Mouse (Mus musculus): ENCODE measurements around the gene Mamld1.
"Not testable (repeated sequence)": the region's sequence is repeated elsewhere in the genome, so short reads cannot be mapped to it uniquely, and the experiment has no call there.

The Mamld1 gene

GRCm38 (mm10) chrX:71049864-71050576 lies at the start of gene Mamld1:
Gene Mamld1, plus strand, starts transcription at chrX:71050256.
- DNase-seq (ENCODE audit: low read depth, low spot score): peak; percentile 39

DNA sequence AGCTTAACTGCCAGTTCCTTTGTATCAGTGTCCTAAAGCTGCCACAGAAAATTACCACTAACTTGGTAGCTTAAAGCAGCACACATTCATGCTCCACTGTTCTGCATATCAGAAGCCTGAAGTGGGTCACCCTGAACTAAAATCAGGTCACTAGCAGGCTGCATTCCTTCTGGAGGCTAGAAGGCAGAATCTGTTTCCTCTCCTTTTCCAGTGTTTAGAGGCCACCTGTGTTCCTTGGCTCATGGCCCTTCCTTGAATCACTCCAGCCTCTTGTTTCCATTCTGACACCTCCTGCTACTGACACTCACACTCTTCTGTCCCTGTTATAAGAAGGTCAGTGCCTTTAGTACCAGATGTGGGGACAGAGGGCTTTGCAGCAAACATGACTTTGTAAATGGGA lies 25.3 kb upstream of the Mamld1 start:
- DNase-seq (ENCODE audit: low read depth, low spot score): no peak

DNA sequence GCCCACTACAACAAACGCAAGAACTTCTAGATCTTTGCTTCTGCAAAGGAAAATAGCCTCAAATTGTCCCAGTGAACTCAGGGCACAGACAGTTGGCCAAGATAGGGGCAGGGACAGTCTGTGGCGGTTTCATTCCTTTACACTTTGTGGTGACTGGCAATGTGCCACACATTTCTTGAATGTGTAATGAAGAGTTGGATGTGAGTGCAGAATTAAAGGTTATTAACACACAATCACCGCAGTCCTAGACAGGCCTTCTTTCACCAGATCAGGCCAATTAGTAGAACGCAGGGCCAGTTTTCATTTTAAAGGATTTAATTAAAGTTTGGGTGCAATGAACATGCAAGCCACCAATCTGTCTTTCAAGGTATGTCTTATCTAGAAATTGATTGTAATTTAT lies 22.0 kb upstream of the Mamld1 start:
- DNase-seq (ENCODE audit: low read depth, low spot score): no peak

- not testable (repeated sequence) for DNase-seq (ENCODE audit: low read depth, low spot score)
Measured at GRCm38 (mm10) chrX:71028976-71029375, 21.1 kb upstream of the Mamld1 start.

- peak; percentile 15 for DNase-seq (ENCODE audit: low read depth, low spot score)
Measured at GRCm38 (mm10) chrX:71050677-71051311, 738 bp downstream of the Mamld1 start.

- peak; percentile 12 for DNase-seq (ENCODE audit: low read depth, low spot score)
Measured at GRCm38 (mm10) chrX:71051361-71052114, 1.5 kb downstream of the Mamld1 start.

DNA sequence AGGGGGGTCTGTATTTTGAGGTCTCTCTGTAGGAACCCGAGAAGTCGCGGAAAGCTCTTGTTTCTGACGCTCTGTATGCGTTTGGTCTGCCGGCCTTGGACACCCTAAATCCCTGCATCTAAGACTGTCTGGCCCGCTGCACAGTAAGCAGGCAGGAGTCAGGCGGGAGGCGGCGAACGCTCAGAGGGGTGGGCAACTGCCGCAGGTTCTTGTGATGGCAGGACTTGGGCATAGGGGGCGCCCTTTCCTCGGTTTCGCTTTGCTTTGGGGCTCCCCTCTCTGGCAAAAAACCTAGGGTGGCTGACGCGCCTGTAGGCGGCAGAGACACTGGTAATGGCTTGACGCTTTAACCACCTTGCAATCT lies 2.0 kb downstream of the Mamld1 start:
- DNase-seq (ENCODE audit: low read depth, low spot score): peak; percentile 51

GRCm38 (mm10) chrX:71052481-71053216 lies 2.6 kb downstream of the Mamld1 start:
- peak; percentile 15 for DNase-seq (ENCODE audit: low read depth, low spot score)

DNA sequence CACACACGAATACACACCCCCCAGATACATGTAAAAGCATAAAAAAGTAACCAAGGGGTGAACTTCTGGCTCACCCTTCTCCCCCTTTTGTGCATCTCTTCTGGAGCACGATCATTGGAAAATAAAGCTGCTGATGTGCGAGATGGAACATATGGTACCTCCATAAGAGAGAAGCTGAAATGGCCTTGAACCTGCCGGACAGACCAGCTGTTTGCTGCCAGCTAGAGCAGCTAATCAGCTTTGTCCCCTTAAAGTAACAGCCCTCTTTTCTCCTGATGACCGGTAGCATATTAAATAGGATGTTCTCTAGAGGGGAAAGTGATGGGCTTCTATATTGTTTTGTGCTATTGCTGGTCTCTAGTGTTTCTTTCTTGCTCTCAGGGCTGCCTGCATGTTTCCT lies 3.2 kb downstream of the Mamld1 start:
- no peak for DNase-seq (ENCODE audit: low read depth, low spot score)

GRCm38 (mm10) chrX:71056968-71057367 lies 6.9 kb downstream of the Mamld1 start:
- no peak for DNase-seq (ENCODE audit: low read depth, low spot score)

- no peak for DNase-seq (ENCODE audit: low read depth, low spot score)
Measured at GRCm38 (mm10) chrX:71085092-71085807, 35.2 kb downstream of the Mamld1 start.

DNA sequence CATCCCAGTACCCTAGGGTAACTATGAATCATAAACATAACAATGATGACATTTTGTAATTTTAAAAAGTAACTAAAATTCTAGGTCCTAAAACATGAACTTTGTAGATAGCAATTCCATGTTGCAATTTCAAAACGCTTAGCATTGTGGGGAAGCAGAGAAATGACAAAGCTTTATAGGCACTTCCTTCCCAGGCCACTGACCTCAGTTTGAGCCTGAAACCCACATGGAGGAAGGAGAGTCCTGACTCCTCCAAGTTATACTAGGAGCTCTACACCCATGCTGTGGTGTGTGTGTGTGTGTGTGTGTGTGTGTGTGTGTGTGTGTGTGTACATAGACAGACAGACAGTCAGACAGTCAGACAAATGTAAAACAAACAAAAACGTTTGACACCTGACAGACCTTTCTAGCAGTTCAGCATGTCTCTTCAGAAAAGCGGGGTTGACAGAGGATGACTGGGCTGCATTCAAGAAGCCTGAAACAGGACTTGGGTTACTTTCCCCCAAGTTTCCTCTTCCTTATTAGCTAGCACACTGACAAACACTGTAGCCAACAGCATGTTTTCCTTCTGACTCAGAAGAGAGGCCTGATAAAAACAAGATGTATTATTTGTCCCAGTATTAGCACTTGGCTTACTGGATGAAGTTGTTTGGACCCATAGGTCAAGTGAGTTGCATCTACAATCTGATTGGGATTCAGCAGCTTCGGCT lies 37.5 kb downstream of the Mamld1 start:
- no peak for DNase-seq (ENCODE audit: low read depth, low spot score)

- peak; percentile 32 for DNase-seq (ENCODE audit: low read depth, low spot score)
Measured at GRCm38 (mm10) chrX:71088080-71088414, 38.0 kb downstream of the Mamld1 start.

- no peak for DNase-seq (ENCODE audit: low read depth, low spot score)
Measured at GRCm38 (mm10) chrX:71105820-71106219, 55.8 kb downstream of the Mamld1 start.

DNA sequence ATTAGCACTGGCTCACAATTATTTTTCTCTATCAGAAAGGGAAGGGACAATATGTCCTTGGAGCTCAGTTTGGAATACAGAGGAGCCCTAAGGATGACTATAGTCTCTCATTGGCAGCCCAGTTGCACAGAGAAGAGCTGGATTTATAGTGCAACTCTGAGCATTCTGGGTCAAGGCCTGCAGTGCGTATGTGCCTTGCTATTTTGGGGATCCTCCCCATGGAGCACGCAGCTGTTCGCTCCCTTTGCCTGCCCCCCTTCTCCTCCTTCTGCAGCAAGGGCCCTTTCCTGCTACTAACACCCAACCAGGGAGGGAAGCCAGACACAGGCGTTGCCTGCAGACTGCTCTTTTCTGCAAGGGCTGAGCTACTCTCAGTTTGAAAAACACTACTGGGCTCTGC lies 56.3 kb downstream of the Mamld1 start:
- no peak for DNase-seq (ENCODE audit: low read depth, low spot score)

GRCm38 (mm10) chrX:71108056-71108735 lies 58.1 kb downstream of the Mamld1 start:
- no peak for DNase-seq (ENCODE audit: low read depth, low spot score)

DNA sequence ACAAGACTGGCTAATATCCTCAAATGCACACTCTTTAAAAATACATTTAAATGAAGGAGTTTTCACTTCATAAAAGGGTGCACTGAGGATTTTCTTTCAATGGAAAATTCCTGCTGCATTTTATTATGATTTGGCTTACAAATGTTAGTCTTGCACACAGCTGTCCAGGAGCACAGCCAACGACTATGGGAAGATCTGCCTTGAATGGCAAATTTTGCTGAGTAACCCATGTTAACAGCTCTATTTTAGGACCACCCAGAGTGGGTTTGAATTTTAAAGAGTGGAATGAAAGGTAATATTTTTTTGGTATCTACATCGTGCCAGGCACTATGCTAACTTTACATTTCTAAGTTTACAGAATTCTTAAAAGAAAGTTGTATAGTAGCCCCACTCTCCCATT lies 60.3 kb downstream of the Mamld1 start:
- no peak for DNase-seq (ENCODE audit: low read depth, low spot score)

DNA sequence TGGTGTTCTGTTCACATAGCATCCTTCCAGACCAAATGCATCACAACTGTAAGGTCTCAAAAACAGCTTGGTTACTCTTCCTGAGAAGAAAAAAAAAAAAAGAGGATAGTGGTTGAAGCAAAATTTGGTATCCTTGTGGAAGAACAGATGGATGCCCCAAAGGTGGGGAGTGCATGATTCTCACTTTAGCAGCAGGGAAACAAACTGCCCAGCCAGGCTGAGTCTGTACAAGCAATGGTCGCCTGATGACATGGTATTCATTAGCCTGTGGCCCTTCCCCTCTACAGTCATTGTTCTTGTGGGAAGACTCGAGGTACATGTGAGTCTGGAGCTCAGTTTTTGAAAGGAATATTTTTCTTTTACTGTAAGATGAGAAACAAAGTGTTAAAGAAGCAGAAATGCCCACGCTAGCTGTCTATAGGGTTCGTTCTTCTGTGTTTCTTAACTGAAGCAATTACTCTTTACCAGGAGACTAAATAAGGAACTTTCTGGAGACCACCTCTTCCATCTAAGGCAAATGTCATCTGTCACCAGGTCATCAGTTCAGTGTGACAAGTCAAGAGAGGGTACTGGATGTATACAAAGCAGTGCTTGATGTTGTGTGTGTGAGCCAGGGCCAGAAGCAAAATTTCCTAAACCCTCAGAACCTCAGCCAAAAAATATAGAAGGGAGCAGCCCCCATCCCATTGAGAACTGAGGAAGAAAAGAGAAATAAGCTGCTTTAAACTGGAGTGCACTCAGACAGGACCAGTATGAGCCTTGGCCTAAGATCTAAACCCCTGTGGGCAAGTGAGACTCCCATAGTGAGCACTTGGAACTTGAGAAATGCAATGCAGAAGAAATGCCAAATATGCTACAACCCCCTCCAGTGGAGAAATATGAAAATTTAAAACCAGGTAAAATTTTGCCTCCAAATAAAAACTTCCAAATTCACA lies 72.6 kb downstream of the Mamld1 start:
- DNase-seq (ENCODE audit: low read depth, low spot score): no peak

- DNase-seq (ENCODE audit: low read depth, low spot score): no peak
Measured at GRCm38 (mm10) chrX:71125013-71125412, 75.0 kb downstream of the Mamld1 start.

All from ZHBTc4 (cell line).